Mouse (Mus musculus) testis, adult 2 months (tissue): ENCODE results near the gene Itpr1.

Source experiments
- CTCF ChIP-seq: fragments of 200-500 bp; IDR thresholded peaks from 2 replicates; pipeline ENCODE4 v1.5.1; 2012; ENCODE audit warnings: low read depth, mild to moderate bottlenecking, inconsistent platforms, low read length, moderate library complexity; ENCODE audit not compliant: control insufficient read depth, insufficient read depth, insufficient replicate concordance
- POLR2A ChIP-seq: fragments of 200-500 bp; IDR thresholded peaks from 2 replicates; pipeline ENCODE4 v1.6.1; 2012; ENCODE audit warnings: low read depth, mild to moderate bottlenecking, inconsistent platforms, low read length, moderate library complexity; ENCODE audit not compliant: control insufficient read depth

GRCm38 (mm10) chr6:108374019-108374418 is 161.1 kb downstream of the Itpr1 start:
- no peak for TF ChIP-seq CTCF
- TF ChIP-seq POLR2A: no peak
